Mouse (Mus musculus) monocyte, adult 2 months (primary cell): Measurements from ENCODE around the gene Prdm11.

Experiments used
- DNase-seq, 2 experiments: peaks; one replicate each; pipeline ENCODE4 v3.0.0; 2022; ENCODE audit warnings: low spot score in 2 of 2, low read depth in 1 of 2

The Prdm11 gene

GRCm38 (mm10) chr2:93013415-93014092 lies 32.4 kb downstream of the Prdm11 start:
- DNase-seq = no peak

GRCm38 (mm10) chr2:93012976-93013375 lies 33.0 kb downstream of the Prdm11 start:
- no peak for DNase-seq

GRCm38 (mm10) chr2:93011933-93012332 lies 34.0 kb downstream of the Prdm11 start:
- DNase-seq = no peak

- no peak for DNase-seq
Measured at GRCm38 (mm10) chr2:93011465-93011864, 34.5 kb downstream of the Prdm11 start.

GRCm38 (mm10) chr2:93007967-93008685 lies 37.8 kb downstream of the Prdm11 start:
- DNase-seq = no peak

- no peak for DNase-seq
Measured at GRCm38 (mm10) chr2:93005028-93005427, 40.9 kb downstream of the Prdm11 start.

GRCm38 (mm10) chr2:92991976-92992375 lies 54.0 kb downstream of the Prdm11 start:
- no peak for DNase-seq

GRCm38 (mm10) chr2:92989593-92989992 lies 56.4 kb downstream of the Prdm11 start:
- no peak for DNase-seq

- DNase-seq = no peak
Measured at GRCm38 (mm10) chr2:92987901-92988631, 57.9 kb downstream of the Prdm11 start.

- no peak for DNase-seq
Measured at GRCm38 (mm10) chr2:92987108-92987618, 58.8 kb downstream of the Prdm11 start.

- DNase-seq = no peak
Measured at GRCm38 (mm10) chr2:92985600-92985999, 60.4 kb downstream of the Prdm11 start.

- DNase-seq = no peak
Measured at GRCm38 (mm10) chr2:92985171-92985570, 60.8 kb downstream of the Prdm11 start.

- DNase-seq = no peak
Measured at GRCm38 (mm10) chr2:92984321-92985108, 61.5 kb downstream of the Prdm11 start.

- no peak for DNase-seq
Measured at GRCm38 (mm10) chr2:92983273-92983620, 62.7 kb downstream of the Prdm11 start.

- DNase-seq = no peak
Measured at GRCm38 (mm10) chr2:92982591-92983272, 63.2 kb downstream of the Prdm11 start.

- DNase-seq = no peak
Measured at GRCm38 (mm10) chr2:92980165-92980564, 65.8 kb downstream of the Prdm11 start.

GRCm38 (mm10) chr2:92975031-92975790 lies 70.8 kb downstream of the Prdm11 start:
- DNase-seq = no peak

- no peak for DNase-seq
Measured at GRCm38 (mm10) chr2:92973646-92974045, 72.3 kb downstream of the Prdm11 start.

GRCm38 (mm10) chr2:92972071-92972470 lies 73.9 kb downstream of the Prdm11 start:
- no peak for DNase-seq

- no peak for DNase-seq
Measured at GRCm38 (mm10) chr2:92971536-92971935, 74.4 kb downstream of the Prdm11 start.
